ENCODE assay signal across 8 mouse cellular contexts in genomic region chr13:45442451-45442850, GRCm38 (mm10). TPM values are rescaled to one million over a fixed set of nuclear protein-coding genes. Genes with fewer than 3 reads are reported as not detected.
DNase-seq lines count a peak whose midpoint lies in the region; ATAC-seq and TF ChIP-seq lines count a peak whose summit lies in the region.

No protein-coding gene starts in this region.

- TF ChIP-seq POLR2A in bone marrow, adult 2 months (IDR thresholded peaks at IDR 0.05; ENCODE audit: borderline replicate concordance, control insufficient read depth, low read depth, low read length): no peak

- TF ChIP-seq CTCF in bone marrow, adult 2 months (IDR thresholded peaks at IDR 0.05; ENCODE audit: control insufficient read depth, insufficient read depth, low read length): 0 out of 2 replicates have a peak, but pooled peaks have one; percentile 7

- H3K9me3 ChIP-seq in heart, embryonic 11.5 days (replicated peaks; ENCODE audit: control insufficient read depth, low read length): no peaks in the 10 kb centered on the region
- H3K9me3 ChIP-seq in intestine, embryonic 14.5 days (ENCODE audit: control insufficient read depth, low read length): no peaks in the 10 kb centered on the region

- no peak for ATAC-seq in heart, embryonic 11.5 days (replicated peaks; ENCODE audit: insufficient number of reproducible peaks, low FRiP score, low TSS enrichment)
- ATAC-seq in intestine, embryonic 14.5 days (replicated peaks; ENCODE audit: low FRiP score, low TSS enrichment, low read depth): peak; percentile 55; the same call in 1 of the 2 replicates
- ATAC-seq in megakaryocyte-erythroid progenitor cell, adult 5-6 weeks (replicated peaks; ENCODE audit: low FRiP score, low TSS enrichment, poor library complexity, severe bottlenecking): peak; percentile 65

- H3K27ac ChIP-seq in heart, embryonic 11.5 days (ENCODE audit: low read depth, low read length): no peak overlapping the region
- peak overlapping the region; percentile 78 for H3K27ac ChIP-seq in bone marrow, adult 2 months (ENCODE audit: control insufficient read depth, insufficient read depth, low read depth, low read length, poor library complexity)
- H3K27ac ChIP-seq in intestine, embryonic 14.5 days (ENCODE audit: low read depth): 0 out of 2 replicates have a peak overlapping the region, but pooled peaks have one; percentile 27

- H3K27me3 ChIP-seq in heart, embryonic 11.5 days (ENCODE audit: control insufficient read depth, insufficient read depth, low read length): no peaks in the 10 kb centered on the region; the same call in 1 of the 2 replicates
- H3K27me3 ChIP-seq in intestine, embryonic 14.5 days (replicated peaks; ENCODE audit: control insufficient read depth, insufficient read depth, low read length): no peaks in the 10 kb centered on the region

- no peaks in the 10 kb centered on the region for H3K36me3 ChIP-seq in heart, embryonic 11.5 days (ENCODE audit: control insufficient read depth, insufficient read depth, low read length)
- no peaks in the 10 kb centered on the region for H3K36me3 ChIP-seq in intestine, embryonic 14.5 days (ENCODE audit: control insufficient read depth, insufficient read depth, low read length)

- H3K9ac ChIP-seq in heart, embryonic 11.5 days (ENCODE audit: low read depth, low read length): no peak overlapping the region
- no peak overlapping the region for H3K9ac ChIP-seq in intestine, embryonic 14.5 days (ENCODE audit: low read length)

- H3K4me2 ChIP-seq in heart, embryonic 11.5 days: no peak overlapping the region
- no peak overlapping the region for H3K4me2 ChIP-seq in intestine, embryonic 14.5 days (ENCODE audit: low read length)

- H3K4me1 ChIP-seq in heart, embryonic 11.5 days (ENCODE audit: control insufficient read depth, insufficient read depth, low read length): peaks cover 2% of the 10 kb centered on the region; the same call in 1 of the 2 replicates
- peaks cover 4% of the 10 kb centered on the region; the same call in 1 of the 2 replicates for H3K4me1 ChIP-seq in bone marrow, adult 2 months (ENCODE audit: control insufficient read depth, insufficient read depth, low read length)
- H3K4me1 ChIP-seq in intestine, embryonic 14.5 days (replicated peaks; ENCODE audit: control insufficient read depth, insufficient read depth, low read length): 0 out of 2 replicates have a peak, but pooled peaks cover 5% of the 10 kb centered on the region

- peak; percentile 82 for DNase-seq in heart, adult 11 months
- DNase-seq in A20 (ENCODE audit: low read depth, low spot score): peak; percentile 67
- peak; percentile 77 for DNase-seq in intestine, embryonic 14.5 days (ENCODE audit: low spot score)
- DNase-seq in left cerebral cortex, adult 18-20 months (ENCODE audit: low spot score in 2 of 2): no peak
- DNase-seq in layer of hippocampus, postnatal 10 days (ENCODE audit: low spot score in 2 of 2): no peak

- no peak overlapping the region for H3K4me3 ChIP-seq in heart, embryonic 11.5 days (ENCODE audit: low read depth, low read length)
- H3K4me3 ChIP-seq in bone marrow, adult 2 months (replicated peaks; ENCODE audit: control insufficient read depth, low read depth, low read length): no peak overlapping the region
- H3K4me3 ChIP-seq in intestine, embryonic 14.5 days (ENCODE audit: low read depth, low read length): no peak overlapping the region

- 22% methylated on average over 4 of the region's 4 CpGs for WGBS in heart, embryonic 11.5 days (ENCODE audit: insufficient replicate concordance)
- 2% methylated on average over 4 of the region's 4 CpGs for WGBS in bone marrow, adult 2 months
- 25% methylated on average over 4 of the region's 4 CpGs for WGBS in intestine, embryonic 14.5 days

RNA-seq across cellular contexts. Expression of gene Mylip, which starts 52.9 kb away (rescaled TPM):
- polyA plus RNA-seq in heart, embryonic 11.5 days (2014; fragmentation: Nextera tagmentation; extraction: Ambion mirVana): 4.5 and 4.9 TPM in 2 replicates
- 19.3 and 20.0 TPM in 2 replicates for polyA plus RNA-seq in bone marrow, adult 2 months (2011; ENCODE audit: insufficient read depth, insufficient read length, low replicate concordance, missing spikeins)
- polyA plus RNA-seq in intestine, embryonic 14.5 days (2014; fragmentation: Nextera tagmentation; extraction: Ambion mirVana): 5.3 and 5.8 TPM in 2 replicates
- 7.4 and 9.0 TPM in 2 replicates for total RNA-seq in megakaryocyte-erythroid progenitor cell, adult 5-6 weeks (2014; fragmentation: Nextera tagmentation)
- total RNA-seq in megakaryocyte-erythroid progenitor cell, adult 5-6 weeks (2017): 7.8 and 8.0 TPM in 2 replicates
- total RNA-seq in left cerebral cortex, adult 18-20 months (2021): 10 to 100 TPM; 12.9 to 14.2 TPM
- 10 to 100 TPM; 26.1 to 31.4 TPM for total RNA-seq in layer of hippocampus, postnatal 10 days (2021)

Comparison
In these comparisons a context has a peak if more than half of its experiments do, and no peak if none do; other contexts are left out.
1. DNase-seq: peak in heart, adult 11 months (single experiment), A20 (single experiment) and intestine, embryonic 14.5 days (single experiment); none in left cerebral cortex, adult 18-20 months (0 of 2) and layer of hippocampus, postnatal 10 days (0 of 2).